Mouse (Mus musculus): ENCODE results near the gene Henmt1.
A peak's percentile ranks its signal among the peaks of the same experiment; 100 is the strongest.

The Henmt1 gene

DNA sequence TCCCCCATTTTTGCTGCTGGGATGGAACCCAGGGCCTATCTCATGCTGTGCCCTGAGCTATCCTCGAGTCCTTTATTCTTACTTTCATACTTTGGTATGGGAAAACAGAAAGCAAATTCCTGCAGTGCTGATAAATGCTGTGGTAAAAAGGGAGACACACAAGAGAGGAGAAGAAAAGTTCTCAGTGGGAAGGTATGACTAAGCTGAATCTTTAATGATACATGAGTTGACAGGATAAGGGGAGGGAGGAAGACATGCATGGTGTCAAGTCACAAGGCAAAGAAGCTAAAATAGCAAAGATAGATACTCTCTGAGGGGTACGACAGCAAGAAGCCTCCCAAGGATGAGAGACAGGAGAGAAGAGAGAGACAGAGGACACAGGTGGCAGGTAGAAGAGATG, 55.7 kb downstream of the Henmt1 start:
- no peak for DNase-seq (ENCODE audit: low read depth in 1 of 2, low spot score in 2 of 2)

GRCm38 (mm10) chr3:108997284-108997683, 57.6 kb downstream of the Henmt1 start:
- no peak for DNase-seq (ENCODE audit: low read depth in 1 of 2, low spot score in 2 of 2)

DNA sequence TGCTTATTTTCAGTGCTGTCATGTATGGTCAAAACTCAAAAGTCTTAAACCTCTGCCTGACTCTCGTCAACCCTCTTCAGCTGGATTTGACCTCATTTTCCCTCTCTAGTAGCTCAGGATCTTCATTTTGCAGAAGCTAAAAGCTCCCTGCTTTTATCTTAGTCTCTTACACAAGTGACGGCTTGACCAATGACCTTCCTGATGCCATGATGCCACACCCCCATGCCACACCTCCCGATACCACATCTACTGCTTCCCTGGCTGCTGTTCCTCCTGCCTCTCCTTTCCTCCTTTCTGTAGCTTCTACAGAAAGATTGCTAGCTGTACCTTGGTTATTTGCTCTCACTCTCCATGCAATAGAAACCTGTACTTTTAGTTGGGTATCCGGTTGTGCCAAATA, 58.1 kb downstream of the Henmt1 start:
- peak in 1 of 2 experiments; percentile 9 for DNase-seq (ENCODE audit: low read depth in 1 of 2, low spot score in 2 of 2)

GRCm38 (mm10) chr3:108999173-108999572, 59.5 kb downstream of the Henmt1 start:
- DNase-seq (ENCODE audit: low read depth in 1 of 2, low spot score in 2 of 2) = no peak

DNA sequence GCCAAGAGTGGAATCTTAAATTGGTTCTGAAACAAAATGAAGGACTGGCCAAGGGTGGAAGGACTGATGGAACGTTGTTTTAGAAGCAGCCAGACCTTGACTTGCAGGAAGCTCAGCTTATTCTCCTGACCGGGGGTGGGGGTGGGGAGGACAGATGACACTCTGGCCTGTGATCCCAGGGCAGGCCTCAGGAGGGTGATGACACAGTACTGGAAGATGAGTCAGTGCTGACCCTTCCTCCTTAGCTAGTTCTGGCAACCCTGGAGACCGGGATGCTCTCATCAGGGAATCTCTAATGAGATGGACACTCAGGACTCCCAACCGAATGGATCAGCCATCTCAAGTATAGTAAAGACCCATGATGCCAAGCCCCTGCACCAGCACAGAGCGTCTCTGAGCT, 66.1 kb downstream of the Henmt1 start:
- DNase-seq (ENCODE audit: low read depth in 1 of 2, low spot score in 2 of 2) = no peak

DNA sequence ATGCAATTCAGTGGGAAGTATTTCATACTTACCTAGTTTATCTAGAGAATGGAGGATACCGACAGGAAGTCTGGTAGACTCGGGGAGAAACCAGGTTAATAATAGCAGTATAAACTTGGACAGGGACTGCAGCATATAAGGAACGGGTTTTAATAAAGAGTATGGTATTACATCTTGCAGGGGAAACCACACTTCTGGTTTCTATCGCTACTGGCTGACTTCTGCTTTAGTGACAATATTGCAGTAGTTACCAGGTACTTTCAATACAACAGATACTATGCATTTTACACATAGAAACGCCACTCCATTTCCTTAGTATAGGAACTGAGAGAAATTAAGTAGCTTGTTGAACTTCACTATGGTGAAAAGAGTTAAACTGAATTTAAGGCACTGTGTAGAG, 68.5 kb downstream of the Henmt1 start:
- no peak for DNase-seq (ENCODE audit: low read depth in 1 of 2, low spot score in 2 of 2)
